Mouse (Mus musculus): ENCODE measurements around the gene Cpm.
"Not testable (repeated sequence)": the region's sequence is repeated elsewhere in the genome, so short reads cannot be mapped to it uniquely, and the experiment has no call there.

Cpm gene

DNA sequence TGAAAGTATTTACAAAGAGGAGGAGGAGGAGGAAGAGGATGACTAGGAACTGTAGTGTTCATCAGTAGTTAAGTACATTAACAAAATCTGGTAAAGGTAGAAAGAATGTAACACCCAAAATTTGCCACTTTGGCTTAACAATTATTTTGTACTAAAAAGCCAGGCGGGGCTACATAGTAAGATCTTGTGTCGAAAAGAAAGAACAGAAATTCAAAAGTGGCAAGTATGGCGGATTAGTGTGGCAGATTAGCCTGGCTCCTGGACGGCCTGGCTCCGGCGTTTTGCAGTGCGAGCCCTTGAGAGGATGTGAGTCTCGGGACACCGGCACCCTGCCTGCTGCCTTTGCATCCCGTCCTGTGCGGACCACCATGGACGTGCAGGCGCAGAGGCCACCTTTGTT lies 35.4 kb upstream of the Cpm start:
- no peak for DNase-seq (ENCODE audit: low spot score in 2 of 2)

DNA sequence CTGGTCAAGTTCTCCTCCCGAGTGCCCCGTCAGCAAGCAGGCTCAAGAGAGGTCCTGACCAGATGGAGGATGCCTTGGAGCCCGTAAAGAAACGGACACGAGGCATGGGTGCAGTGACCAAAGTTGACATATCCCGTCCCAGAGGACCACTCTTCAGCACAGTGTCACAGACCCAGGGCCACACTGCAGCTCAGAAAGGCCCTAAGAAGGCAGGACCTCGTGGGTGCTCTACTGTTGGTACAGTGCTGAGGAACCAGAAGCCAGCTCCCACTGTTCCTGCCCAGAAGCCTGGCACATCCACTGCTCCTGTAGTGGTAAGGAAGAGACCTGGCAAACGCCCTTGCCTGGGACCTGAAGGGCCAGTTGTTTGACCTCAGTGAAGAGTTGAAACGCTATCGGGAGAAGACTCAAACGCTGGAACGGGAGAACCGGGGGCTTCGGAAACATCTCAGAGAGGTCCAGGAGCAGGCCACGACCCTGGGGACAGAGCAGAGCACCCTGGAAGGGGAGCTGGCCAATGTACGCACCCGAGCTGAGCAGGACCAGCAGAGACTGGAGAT lies 34.9 kb upstream of the Cpm start:
- no peak for DNase-seq (ENCODE audit: low spot score in 2 of 2)

DNA sequence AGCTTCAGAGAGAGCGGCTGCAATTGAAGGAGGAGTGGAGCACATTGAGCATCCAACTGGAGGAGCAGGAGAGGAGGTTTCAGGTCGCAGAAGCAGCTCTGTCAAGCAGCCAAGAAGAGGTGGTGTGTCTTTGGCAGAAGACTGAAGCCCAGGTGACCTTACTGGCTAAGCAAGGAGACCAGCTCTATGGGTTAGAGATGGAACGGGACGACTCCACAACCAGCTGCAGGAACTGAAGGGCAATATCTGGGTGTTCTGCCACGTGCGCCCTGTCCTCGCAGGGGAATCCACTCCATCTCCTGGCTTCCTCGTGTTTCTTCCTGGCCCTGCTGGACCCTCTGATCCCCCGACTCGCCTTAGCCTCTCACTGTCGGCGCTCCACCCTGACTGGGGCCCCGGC lies 34.4 kb upstream of the Cpm start:
- DNase-seq (ENCODE audit: low spot score in 2 of 2) = no peak

DNA sequence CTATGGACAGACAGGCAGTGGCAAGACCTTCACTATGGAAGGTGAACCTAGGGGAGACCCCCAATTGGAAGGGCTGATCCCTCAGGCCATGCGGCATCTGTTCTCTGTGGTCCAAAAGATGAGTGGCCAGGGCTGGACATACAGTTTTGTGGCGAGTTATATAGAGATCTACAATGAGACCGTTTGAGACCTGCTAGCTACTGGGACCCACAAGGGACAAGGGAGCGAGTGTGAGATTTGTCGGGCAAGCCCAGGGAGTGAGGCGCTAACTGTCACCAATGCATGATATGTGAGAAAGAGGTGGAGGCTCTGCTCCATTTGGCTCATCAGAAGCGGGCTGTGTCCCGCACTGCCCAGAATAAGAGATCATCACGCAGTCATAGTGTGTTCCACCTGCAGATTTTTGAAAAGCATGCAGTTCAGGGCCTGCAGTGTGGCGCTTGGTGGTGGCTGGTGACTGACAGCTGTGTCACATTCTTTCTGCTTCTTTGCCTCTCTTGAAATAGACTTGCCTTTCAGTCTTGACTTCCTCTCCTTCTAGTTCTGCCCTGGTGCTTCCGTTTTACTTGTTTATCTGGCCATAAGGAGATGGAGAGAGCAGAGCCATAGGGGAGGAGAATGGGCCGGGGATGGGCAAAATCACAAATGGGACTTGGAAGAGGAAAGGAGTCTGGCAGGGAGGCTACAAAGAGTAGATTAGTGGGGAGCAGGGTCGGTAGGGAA lies 33.7 kb upstream of the Cpm start:
- no peak for DNase-seq (ENCODE audit: low spot score in 2 of 2)

DNA sequence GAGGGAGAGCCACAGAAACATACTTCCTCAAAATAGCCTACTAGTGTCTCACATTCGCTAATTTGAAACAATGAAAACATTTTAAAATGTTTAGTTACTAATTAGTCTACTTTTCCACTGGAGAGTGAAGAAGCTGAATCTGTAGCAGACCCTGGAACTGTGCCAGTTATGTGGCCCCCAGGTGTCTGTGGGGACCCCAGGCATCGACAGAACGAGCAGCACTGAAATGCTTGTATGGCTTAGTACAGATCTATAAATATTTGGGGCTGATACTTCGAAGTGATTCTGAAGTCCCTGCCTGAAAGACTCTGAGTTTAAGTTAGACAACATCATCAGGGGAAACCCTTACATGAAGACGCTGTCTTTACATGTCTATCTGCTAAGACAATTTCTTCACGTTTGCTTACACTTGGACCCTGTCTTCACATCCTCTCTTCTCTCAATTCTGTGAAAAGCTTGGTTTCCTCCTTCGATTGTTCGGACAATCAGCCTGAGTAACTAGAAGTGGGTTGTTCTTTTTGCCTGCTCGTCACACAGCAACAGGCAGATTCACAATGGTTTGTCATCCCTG lies 33.0 kb upstream of the Cpm start:
- no peak for DNase-seq (ENCODE audit: low spot score in 2 of 2)

DNA sequence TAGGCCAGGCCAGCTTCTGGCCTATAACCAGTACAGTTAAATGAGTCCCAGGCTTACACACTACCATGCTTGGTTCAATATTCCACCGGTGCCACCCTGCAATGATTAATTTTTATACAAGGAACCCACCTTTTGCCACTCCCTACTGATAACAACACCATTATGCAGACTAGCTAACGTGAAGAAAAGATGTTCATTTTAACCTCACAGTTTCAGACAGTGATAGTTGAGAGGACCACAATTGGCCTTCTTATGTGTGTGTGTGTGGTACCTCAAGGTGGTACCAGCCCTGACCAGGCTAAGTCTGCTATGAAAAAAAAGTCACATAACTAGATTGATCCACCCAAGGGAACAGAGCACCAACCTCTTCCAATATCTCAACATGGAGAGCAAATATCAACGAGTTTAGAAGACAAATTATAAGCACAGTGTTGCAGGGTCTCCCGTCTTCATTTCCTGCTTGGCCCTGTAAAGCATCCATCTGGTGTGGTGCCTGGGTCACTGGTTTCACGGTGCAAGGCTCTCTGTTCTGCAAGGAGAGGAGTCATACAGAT lies 32.5 kb upstream of the Cpm start:
- no peak for DNase-seq (ENCODE audit: low spot score in 2 of 2)

DNA sequence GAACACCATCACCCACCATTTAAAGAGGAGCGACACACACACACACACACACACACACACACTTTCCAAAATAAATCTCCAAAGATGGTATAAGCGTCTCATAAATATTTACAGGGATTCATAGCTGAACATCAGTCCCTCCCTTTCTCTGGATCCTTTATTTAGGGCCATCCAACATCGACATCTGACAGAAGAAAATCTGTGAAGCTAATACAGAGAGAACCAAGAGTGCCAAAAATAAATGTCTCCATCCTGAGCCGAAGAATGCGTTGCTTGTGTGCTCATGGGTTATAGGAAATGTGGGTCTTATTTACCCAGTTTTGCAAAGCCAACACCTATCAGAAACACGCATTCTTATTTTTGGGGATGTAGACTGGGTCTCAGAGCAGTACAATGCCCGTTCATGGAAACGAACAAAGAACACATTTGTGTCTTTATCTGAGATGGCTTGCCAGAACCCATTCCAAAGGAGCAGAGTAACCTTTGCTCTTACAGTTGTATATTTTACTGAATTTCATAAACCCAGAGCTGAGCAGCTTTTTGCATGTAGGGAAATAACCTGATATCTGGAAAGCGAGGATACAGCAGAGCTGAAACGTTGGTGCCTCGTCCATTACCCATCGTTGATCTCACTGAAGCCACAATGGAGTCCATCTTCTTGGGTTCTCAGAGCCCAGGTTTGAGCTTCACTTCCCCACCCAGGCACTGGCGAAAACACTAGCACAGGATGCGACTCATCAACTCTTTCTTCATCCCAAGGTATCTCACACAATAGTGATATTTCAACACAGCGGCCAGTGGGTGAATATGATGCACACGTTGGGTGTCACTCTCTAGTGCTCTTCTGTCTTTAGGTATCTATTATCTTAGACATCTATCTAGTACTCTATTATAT lies 31.7 kb upstream of the Cpm start:
- DNase-seq (ENCODE audit: low spot score in 2 of 2) = not testable (repeated sequence)

DNA sequence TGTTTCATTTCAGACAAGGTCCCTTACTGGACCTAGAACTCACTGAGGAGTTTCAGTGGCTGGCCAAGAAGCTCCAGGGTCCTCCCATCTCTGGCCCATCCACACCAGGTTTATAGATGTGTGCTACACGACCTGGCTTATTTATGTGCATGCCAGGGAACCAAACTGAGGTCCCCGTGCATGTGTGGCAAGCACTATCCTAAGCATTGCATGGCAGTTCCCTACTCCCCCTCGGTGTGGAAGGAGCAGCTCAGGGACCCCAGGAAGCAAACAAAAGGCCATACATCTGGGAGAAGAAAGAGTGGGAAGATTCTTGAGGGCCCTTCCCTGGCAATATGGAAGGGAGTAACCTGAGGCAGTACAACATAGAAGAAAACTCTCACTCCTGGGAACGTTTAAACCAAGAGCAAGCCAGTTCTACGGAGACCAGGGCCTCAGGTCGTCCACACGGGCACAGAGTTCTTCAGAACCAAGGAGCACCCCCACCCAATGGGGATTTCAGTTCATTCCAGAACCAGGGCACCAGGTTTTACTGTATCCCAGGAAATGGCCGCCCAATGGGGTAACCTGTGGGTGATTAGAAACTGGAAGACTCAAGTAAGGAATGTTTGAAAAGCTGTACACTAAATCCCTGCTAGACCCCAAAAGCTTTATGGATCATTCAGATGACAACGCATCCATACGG lies 30.9 kb upstream of the Cpm start:
- no peak for DNase-seq (ENCODE audit: low spot score in 2 of 2)

DNA sequence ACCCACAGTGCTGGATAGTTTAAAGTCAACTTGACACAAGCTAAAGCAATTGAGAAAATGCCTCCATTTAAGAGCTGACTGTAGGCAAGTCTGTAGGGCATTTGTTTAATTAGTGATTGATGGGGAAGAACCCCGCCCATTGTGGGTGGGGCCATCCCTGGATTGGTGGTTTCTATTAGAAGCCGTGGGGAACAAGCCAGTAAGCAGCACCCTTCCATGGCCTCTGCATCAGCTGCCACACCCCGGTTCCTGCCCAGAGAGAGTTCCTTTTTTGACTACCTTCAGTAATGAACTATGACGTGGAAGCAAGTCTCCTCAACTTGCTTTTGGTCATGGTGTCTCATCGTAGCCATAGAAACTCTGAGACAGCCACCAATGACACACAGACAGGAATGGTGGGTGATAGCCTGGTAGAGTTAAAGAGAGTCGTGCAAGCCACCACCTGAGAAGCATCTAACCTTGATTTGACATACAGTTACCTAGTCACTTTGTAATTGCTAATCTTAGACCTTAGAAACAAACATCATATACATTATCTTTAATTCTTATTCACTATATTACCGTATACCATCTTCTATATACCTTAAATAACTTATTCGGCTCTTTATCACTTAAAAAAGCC lies 30.2 kb upstream of the Cpm start:
- DNase-seq (ENCODE audit: low spot score in 2 of 2) = not testable (repeated sequence)

DNA sequence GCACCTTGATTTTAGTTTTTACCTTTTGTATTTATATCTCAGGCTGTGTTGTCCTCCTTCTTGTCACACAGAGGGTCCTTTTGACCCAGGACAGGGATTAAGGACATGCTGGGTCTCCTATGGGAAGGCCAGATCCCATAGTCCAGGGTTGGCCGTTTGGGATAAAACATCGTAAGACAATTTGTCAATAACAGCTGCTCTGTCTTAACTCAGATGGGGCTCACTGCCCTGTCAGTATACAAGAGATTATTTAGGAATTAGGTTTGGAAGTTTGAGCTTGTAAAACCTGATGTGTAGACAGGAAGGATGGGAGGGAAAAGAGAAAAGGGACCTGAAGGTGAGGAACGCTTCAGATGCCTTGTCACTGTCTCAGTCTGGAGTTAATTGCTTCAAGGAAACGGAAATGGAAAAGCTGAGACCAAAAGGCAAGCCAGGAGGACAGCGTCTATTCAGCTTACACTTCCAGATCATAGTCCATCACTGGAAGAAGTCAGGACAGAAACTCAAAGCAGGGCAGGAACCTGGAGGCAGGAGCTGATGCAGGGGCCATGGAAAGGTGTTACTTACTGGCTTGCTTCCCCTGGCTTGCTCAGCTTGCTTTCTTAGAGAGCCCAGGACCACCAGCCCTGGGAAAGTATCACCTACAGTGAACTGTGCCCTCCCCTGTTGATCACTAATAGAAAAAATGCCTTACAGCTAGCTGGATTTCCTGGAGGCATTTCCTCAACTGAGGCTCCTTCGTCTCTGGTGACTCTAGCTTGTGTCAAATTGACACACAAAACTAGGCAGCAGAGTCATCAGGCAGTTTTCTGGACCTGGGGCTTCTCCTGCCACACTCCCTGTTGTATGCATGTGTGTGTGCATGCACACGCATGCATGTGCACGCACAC lies 27.9 kb upstream of the Cpm start:
- no peak for DNase-seq (ENCODE audit: low spot score in 2 of 2)

DNA sequence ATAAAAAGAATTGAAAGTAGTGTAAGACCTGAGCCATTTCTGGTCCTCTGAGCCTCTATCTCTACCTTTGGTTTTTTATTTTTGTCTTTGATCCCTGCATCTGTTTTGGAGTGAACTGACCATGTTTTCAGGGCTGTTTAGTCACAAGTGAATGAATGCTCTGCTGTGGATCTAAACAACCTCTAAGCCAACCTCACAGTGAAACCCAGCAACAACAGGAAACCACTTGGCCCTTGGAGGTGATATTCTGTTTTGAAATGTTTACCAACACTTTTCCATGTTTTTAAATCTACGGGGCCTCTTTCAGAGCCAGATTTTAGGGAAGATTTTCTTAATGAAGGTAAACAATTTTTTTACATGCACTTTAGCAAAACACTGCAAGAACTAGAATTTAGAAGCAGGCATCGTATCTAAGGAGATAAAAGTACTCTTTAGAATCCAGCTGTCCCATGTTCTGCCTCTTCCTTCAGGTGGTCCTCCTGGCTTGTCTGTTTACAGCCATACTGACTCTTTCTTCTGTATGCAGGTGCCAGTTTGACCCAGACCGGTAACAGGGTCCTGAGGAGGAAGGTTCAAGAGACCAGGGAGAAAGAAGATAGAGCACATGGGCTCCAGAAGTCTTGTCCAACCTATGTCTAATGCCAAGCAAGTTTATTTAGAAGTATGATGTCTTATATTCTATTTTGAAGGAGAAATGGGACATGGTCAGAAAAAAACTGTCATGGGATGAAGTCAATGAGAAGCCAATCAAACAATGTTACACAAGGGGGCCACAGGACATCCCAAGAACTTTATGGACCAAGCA lies 26.8 kb upstream of the Cpm start:
- no peak for DNase-seq (ENCODE audit: low spot score in 2 of 2)

DNA sequence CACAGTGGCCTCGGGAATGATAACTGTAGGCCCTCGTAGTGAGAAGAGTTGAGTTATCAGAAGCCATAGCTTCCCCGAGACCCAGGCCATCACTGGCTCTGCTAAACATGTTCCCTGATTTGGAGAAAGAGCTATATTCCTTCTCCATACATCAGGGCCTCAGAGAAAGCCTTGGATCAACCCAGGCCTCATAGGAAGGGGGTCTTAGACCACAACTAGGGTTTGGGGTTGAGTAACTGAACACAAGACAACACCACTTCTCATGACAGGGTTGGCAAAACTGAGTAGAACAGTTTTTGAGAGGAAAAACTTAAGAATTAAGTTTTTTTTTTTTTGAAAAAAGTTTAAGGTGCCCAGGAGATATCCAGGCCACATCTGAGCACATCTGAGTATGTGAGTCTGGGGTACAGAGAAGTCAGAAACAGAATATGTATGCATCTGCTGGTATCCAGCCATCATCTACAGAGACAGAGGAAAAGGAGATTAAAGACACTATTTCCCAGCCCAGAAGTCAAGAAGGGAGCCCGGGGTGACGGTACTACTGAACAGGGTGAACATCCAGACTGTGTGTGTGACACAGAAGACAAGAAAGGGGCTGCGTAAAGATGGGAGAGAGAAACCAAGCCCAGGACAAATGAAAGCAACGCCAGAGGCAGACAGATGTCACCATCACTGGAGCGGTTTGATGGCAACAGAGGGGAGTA lies 26.0 kb upstream of the Cpm start:
- DNase-seq (ENCODE audit: low spot score in 2 of 2) = no peak

DNA sequence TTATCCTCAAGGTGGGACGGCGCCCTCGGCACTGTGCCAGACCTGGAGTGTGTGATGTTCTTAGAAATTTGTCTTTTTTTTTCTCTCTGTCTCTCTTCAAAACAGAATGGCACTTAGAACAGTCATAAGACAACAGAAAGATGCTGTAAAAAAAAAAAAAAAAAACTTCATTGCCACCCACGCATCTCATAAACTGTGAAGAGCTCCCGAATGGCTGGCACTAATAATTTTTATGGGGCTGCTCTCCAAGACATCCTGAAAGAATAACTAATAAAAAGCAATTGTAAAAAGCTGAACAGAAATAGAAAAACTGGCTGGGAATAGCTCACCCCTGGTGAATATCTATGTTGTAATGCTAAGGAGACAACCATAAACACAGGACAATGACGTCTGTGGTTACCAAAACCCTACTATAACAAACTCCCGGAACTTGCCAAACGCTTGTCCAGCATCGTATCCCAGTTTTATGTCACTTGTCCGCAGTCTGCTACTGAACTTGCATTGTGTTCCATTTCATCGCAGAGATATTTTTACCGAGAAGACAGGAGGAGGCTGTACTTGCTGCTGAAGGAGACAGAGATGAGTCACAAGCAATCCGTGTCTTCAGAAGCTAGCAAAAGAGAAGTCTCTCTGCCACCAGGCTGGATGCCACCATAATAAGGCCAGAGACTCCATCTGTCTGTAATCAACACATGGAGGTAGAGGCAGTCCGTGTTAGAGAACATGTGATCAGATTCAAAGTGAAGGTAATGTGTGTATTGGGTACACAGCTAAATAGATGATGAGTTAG lies 25.3 kb upstream of the Cpm start:
- no peak for DNase-seq (ENCODE audit: low spot score in 2 of 2)

DNA sequence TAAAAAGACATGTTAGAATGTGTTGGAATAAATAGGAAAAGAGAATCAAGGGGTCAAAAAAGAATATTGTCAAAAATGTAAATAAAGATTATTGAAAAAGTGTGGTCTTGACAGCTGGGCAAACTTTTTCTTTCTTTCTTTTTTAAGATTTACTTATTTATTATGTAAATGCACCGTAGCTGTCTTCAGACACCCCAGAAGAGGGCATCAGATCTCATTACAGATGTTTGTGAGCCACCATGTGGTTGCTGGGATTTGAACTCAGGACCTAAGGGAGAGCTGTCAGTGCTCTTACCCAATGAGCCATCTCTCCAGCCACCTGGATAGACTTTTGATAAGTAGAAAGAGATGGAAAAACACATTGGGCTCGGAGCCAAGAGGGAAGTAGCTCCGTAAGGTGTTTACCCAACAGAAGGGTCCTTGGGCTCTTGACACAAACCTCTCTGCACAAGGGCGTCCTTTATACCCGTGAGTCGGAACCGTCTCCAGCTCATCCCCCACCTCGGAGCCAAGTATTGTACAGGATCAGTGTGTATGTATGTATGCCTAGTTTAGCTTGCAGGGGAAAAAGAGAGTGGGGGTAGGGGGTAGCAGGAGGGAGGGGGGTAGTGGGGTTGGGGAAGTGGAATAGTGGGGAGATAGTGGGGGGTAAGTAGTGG lies 24.5 kb upstream of the Cpm start:
- DNase-seq (ENCODE audit: low spot score in 2 of 2) = no peak

DNA sequence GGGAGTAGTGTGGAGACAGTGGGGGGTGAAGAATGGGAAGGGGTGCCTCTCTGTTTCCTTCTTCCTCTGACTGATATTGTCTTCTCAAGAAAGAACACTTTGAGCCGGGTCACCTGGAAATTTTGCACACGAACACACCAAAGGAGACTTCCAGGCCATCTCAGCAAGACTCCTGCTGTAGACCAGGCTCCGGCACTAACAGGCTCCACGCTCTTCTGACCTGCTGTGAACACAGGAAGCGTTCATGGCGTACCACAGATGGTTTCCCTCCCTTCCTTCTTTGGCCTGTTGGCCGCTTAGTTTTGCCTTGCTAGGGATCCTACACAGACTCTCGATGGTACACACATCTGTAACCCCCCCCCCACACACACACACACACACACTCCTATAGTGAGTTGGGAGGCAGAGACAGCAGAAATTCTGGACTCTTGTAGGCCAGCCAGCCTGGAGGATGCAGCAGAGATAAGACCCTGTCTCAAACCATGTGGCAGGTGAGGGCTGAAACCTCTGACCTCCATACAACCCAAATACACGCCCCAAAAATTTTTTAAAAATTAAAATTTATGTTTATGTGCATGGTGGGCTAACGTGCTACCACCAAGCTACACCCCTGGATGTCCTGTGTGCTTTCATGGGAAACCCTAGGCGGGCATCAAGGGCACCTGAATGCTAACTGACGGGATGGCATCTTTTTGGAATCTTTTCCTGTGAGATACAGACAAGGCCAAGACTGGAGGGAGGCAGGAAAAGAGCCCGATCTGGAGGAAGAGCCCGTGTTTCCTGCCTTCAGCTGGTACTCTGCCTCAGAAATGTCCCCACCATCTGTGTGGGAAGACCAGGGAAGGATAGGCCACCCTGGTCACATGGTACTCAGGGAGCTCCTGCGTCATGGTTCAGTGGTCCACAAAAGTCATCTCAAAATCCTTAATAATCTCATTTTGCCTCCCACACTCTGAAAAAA lies 23.7 kb upstream of the Cpm start:
- DNase-seq (ENCODE audit: low spot score in 2 of 2) = no peak

DNA sequence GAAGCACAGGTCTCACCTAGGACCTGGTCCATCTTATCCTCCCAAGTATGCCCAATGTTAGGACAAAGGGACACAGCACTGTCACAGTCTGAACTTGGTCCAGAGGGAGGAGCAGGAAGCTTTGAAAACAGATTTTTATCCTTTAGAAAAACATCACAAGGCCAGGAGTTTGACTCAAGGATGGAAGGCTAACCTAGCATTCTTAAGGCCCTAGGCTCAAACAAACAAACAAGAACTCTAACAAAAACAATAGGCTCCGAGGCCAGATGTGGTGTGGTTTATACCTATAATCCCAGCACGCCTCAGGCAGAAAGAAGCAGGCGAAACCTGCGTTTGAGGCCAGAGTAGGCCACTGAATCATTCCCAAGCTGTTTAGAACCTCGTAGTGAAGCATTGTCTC lies 22.9 kb upstream of the Cpm start:
- no peak for DNase-seq (ENCODE audit: low spot score in 2 of 2)
